Mouse (Mus musculus): Measurements from ENCODE around the gene Ccdc187. TPM values are rescaled to one million over a fixed set of nuclear protein-coding genes. Genes with fewer than 3 reads are reported as not detected.

Ccdc187 gene
- total RNA-seq, 1 experiment = 0.18 TPM

DNA sequence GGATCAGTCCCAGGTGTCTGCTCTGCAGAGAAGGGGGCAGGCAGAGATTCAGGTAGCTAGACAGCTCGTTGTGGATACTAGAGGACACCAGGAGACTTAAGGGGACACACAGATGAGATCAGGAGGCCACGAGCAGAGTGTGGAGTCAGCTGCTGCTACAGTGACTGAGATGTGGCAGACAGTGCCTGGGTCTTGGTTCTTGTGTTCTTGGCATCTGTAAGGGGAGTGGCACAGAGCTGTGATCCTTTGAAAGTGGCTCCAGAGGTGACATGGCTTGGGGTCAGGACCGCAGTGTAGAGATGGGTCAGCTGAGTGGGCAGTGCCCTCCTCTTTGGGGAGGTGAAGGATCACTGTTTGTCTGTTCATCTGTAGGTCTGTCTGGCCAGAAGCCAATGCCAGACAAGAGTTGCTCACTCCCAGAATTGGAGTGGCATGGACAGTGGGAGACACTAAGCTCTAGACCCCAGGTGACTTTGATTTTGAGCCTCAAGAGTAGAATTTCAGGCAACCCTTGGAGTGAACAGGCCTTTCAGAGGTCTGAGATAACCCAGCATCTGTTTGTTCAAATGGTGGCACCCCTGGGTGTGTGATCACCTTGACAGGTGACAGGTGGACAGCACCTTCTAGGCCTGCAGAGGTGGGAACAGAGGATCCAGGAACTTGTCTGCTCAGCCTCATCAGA is 23.8 kb upstream of the Ccdc187 start:
- TF ChIP-seq ZNF384 (IDR thresholded peaks at IDR 0.05; ENCODE audit: low read depth, low read length) = no peak
- no peak for TF ChIP-seq CHD2 (IDR thresholded peaks at IDR 0.05; ENCODE audit: low read depth, low read length)
- no peak for TF ChIP-seq MAFK (IDR thresholded peaks at IDR 0.05; ENCODE audit: insufficient read depth, low read depth, low read length)
- no peak for TF ChIP-seq HCFC1 (IDR thresholded peaks at IDR 0.05; ENCODE audit: borderline replicate concordance, insufficient read depth, low read length)
- no peak for TF ChIP-seq ZC3H11A (IDR thresholded peaks at IDR 0.05; ENCODE audit: borderline replicate concordance, low read depth, low read length)
- in situ Hi-C loops (cut with MboI; ENCODE audit: low sequenced_read_pairs in 2 of 2, unreplicated experiment in 2 of 2) = loop anchor here in 1 of 2 experiments (25.0 kb wide), 1 partner anchor 244 kb away; no protein-coding TSS in a partner anchor
- no peak overlapping the region for H3K27ac ChIP-seq (ENCODE audit: insufficient read depth, low read depth, low read length, poor library complexity, severe bottlenecking)
- peaks cover 0 to 12% of the 10 kb centered on the region in 2 experiments; a peak in 1 of 4 replicates for H3K4me1 ChIP-seq (ENCODE audit: control insufficient read depth in 2 of 2, insufficient read depth in 2 of 2, low read length in 2 of 2, poor library complexity in 1 of 2)
- DNase-seq (ENCODE audit: low read depth, low spot score) = no peak
- no peaks in the 10 kb centered on the region for H3K9me3 ChIP-seq (ENCODE audit: control insufficient read depth, insufficient read depth, low read depth, low read length)
- no peak overlapping the region for H3K9ac ChIP-seq (ENCODE audit: insufficient read depth, low read depth, low read length, poor library complexity, severe bottlenecking)
- H3K36me3 ChIP-seq (ENCODE audit: control insufficient read depth, insufficient read depth, low read length, poor library complexity, severe bottlenecking) = no peaks in the 10 kb centered on the region
- no peak overlapping the region for H3K4me3 ChIP-seq (ENCODE audit: insufficient read depth in 1 of 2, low read depth in 1 of 2, low read length in 2 of 2, poor library complexity in 1 of 2, severe bottlenecking in 1 of 2)

DNA sequence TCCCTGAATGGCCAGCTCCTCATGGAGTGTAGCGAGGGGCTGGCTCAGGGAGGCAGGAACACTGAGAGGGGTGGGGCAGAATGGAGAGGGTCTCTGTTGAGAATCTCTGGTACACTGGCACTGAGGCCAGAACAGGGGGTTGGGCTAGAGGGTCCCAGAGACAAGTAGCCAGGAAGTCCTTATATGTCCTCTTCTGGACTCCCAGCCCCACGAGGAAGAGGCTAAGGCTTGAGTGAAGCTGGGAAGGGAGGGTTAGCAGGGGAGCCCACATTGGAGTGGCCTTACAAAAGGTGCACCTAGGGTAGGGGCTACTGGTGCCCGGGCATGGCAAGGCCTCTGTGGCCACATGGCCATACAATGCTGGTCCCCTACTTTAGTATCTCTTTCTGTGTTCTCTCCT is 23.0 kb upstream of the Ccdc187 start:
- no peak for DNase-seq (ENCODE audit: low read depth, low spot score)
- no peak overlapping the region for H3K9ac ChIP-seq (ENCODE audit: insufficient read depth, low read depth, low read length, poor library complexity, severe bottlenecking)
- in situ Hi-C loops (cut with MboI; ENCODE audit: low sequenced_read_pairs in 2 of 2, unreplicated experiment in 2 of 2) = loop anchor here in 1 of 2 experiments (25.0 kb wide), 1 partner anchor 245 kb away; no protein-coding TSS in a partner anchor
- H3K36me3 ChIP-seq (ENCODE audit: control insufficient read depth, insufficient read depth, low read length, poor library complexity, severe bottlenecking) = no peaks in the 10 kb centered on the region
- H3K4me3 ChIP-seq (ENCODE audit: insufficient read depth in 1 of 2, low read depth in 1 of 2, low read length in 2 of 2, poor library complexity in 1 of 2, severe bottlenecking in 1 of 2) = no peak overlapping the region
- H3K4me1 ChIP-seq (ENCODE audit: control insufficient read depth in 2 of 2, insufficient read depth in 2 of 2, low read length in 2 of 2, poor library complexity in 1 of 2) = peaks cover 0 to 12% of the 10 kb centered on the region in 2 experiments; a peak in 1 of 4 replicates
- no peaks in the 10 kb centered on the region for H3K9me3 ChIP-seq (ENCODE audit: control insufficient read depth, insufficient read depth, low read depth, low read length)
- no peak overlapping the region for H3K27ac ChIP-seq (ENCODE audit: insufficient read depth, low read depth, low read length, poor library complexity, severe bottlenecking)
- TF ChIP-seq HCFC1 (IDR thresholded peaks at IDR 0.05; ENCODE audit: borderline replicate concordance, insufficient read depth, low read length) = no peak
- TF ChIP-seq ZNF384 (IDR thresholded peaks at IDR 0.05; ENCODE audit: low read depth, low read length) = no peak
- TF ChIP-seq ZC3H11A (IDR thresholded peaks at IDR 0.05; ENCODE audit: borderline replicate concordance, low read depth, low read length) = no peak
- no peak for TF ChIP-seq CHD2 (IDR thresholded peaks at IDR 0.05; ENCODE audit: low read depth, low read length)
- TF ChIP-seq MAFK (IDR thresholded peaks at IDR 0.05; ENCODE audit: insufficient read depth, low read depth, low read length) = no peak

DNA sequence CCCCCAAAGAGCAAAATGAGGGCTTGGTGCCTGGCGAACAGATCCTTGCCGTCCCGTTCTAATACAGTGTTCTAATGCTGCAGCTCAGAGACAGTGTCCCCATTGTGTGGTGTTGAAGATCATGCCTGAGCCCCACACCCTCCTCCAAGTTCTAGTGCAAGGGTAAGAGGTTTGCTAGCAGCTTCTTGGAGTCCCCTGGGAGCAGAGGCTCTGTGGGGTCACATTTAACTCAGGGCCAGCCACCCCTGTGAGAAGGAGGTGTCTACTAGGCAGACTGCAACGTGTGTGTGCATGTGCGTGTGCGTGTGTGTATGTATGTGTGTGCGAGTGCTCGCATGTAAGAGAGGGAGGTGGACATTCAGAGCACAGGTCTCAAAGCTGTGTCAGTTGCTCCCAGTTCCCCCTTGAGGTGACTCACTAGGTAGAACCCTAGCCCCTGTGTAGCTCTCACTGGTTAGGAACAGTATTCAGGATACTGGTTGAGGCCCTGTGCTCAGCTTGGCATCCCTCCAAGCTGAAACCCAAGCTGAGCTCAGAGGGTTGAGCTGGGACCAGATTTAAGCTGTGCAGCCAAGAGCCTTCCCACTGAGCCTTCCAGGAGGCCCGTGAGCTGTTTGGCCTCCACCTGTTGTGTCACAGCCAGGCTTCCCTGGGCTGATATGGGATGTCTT is 22.4 kb upstream of the Ccdc187 start:
- H3K9me3 ChIP-seq (ENCODE audit: control insufficient read depth, insufficient read depth, low read depth, low read length) = no peaks in the 10 kb centered on the region
- no peak overlapping the region for H3K27ac ChIP-seq (ENCODE audit: insufficient read depth, low read depth, low read length, poor library complexity, severe bottlenecking)
- no peak overlapping the region for H3K4me3 ChIP-seq (ENCODE audit: insufficient read depth in 1 of 2, low read depth in 1 of 2, low read length in 2 of 2, poor library complexity in 1 of 2, severe bottlenecking in 1 of 2)
- TF ChIP-seq ZC3H11A (IDR thresholded peaks at IDR 0.05; ENCODE audit: borderline replicate concordance, low read depth, low read length) (no peak), HCFC1 (IDR thresholded peaks at IDR 0.05; ENCODE audit: borderline replicate concordance, insufficient read depth, low read length) (no peak), ZNF384 (IDR thresholded peaks at IDR 0.05; ENCODE audit: low read depth, low read length) (no peak), MAFK (IDR thresholded peaks at IDR 0.05; ENCODE audit: insufficient read depth, low read depth, low read length) (no peak), CHD2 (IDR thresholded peaks at IDR 0.05; ENCODE audit: low read depth, low read length) (no peak)
- no peak for DNase-seq (ENCODE audit: low read depth, low spot score)
- peaks cover 0 to 12% of the 10 kb centered on the region in 2 experiments; a peak in 1 of 4 replicates for H3K4me1 ChIP-seq (ENCODE audit: control insufficient read depth in 2 of 2, insufficient read depth in 2 of 2, low read length in 2 of 2, poor library complexity in 1 of 2)
- H3K9ac ChIP-seq (ENCODE audit: insufficient read depth, low read depth, low read length, poor library complexity, severe bottlenecking) = no peak overlapping the region
- no peaks in the 10 kb centered on the region for H3K36me3 ChIP-seq (ENCODE audit: control insufficient read depth, insufficient read depth, low read length, poor library complexity, severe bottlenecking)
- in situ Hi-C loops (cut with MboI; ENCODE audit: low sequenced_read_pairs in 2 of 2, unreplicated experiment in 2 of 2) = loop anchor here in 1 of 2 experiments (25.0 kb wide), 1 partner anchor 246 kb away; no protein-coding TSS in a partner anchor

DNA sequence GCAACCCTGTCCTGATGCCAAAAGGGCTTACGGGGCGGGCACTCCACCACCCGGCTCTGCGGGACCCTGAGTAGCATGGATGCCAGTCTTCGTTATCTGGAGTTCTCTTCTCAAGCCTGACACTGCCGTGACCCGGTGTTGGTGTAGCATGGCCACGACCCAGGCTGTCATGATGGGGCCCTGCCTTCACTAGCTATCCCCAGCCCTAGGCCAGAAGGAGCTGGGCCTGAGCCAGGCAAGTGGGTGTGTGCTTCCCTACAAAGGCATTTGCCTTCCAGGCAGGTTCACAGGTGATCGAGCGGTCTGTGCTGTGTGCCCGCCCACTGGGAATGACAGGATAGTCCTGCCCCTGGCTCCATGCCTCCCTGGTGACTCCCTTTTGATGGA is 21.6 kb upstream of the Ccdc187 start:
- DNase-seq (ENCODE audit: low read depth, low spot score) = no peak
- TF ChIP-seq HCFC1 (IDR thresholded peaks at IDR 0.05; ENCODE audit: borderline replicate concordance, insufficient read depth, low read length) (no peak), MAFK (IDR thresholded peaks at IDR 0.05; ENCODE audit: insufficient read depth, low read depth, low read length) (no peak), ZNF384 (IDR thresholded peaks at IDR 0.05; ENCODE audit: low read depth, low read length) (no peak), ZC3H11A (IDR thresholded peaks at IDR 0.05; ENCODE audit: borderline replicate concordance, low read depth, low read length) (no peak), CHD2 (IDR thresholded peaks at IDR 0.05; ENCODE audit: low read depth, low read length) (no peak)
- in situ Hi-C loops (cut with MboI; ENCODE audit: low sequenced_read_pairs in 2 of 2, unreplicated experiment in 2 of 2) = loop anchor here in 1 of 2 experiments (25.0 kb wide), 1 partner anchor 246 kb away; no protein-coding TSS in a partner anchor
- Histone ChIP-seq H3K27ac (ENCODE audit: insufficient read depth, low read depth, low read length, poor library complexity, severe bottlenecking) (no peak overlapping the region), H3K9me3 (ENCODE audit: control insufficient read depth, insufficient read depth, low read depth, low read length) (no peaks in the 10 kb centered on the region), H3K36me3 (ENCODE audit: control insufficient read depth, insufficient read depth, low read length, poor library complexity, severe bottlenecking) (no peaks in the 10 kb centered on the region), H3K4me3 (ENCODE audit: insufficient read depth in 1 of 2, low read depth in 1 of 2, low read length in 2 of 2, poor library complexity in 1 of 2, severe bottlenecking in 1 of 2) (peak overlapping the region; percentile 54 to 79), H3K9ac (ENCODE audit: insufficient read depth, low read depth, low read length, poor library complexity, severe bottlenecking) (peak overlapping the region; percentile 71), H3K4me1 (ENCODE audit: control insufficient read depth in 2 of 2, insufficient read depth in 2 of 2, low read length in 2 of 2, poor library complexity in 1 of 2) (peaks cover 0 to 12% of the 10 kb centered on the region in 2 experiments; a peak in 1 of 4 replicates)
